In the genomic region with DNA sequence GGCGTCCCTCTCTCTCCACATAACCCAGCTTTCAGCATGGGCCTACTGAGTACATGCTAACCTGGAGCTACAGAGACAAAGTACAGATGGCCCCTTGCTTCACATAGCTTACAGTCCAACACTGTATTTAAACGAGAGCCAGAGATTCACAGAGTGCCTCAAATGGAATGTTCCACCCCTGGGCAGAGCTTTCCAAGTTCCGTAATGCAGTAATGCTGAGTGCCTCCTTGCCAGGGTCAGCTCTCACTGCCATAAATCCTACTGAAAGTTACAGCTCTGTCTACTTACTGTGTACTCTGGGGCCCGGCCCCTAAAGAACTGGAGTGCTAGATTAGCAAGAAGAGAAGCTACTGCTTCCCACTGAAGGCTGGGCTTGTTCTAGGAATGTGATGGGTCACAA, we compare ENCODE assay signal across 13 mouse cellular contexts. TPM values are rescaled to one million over a fixed set of nuclear protein-coding genes. Genes with fewer than 3 reads are reported as not detected.
DNase-seq lines count a peak whose midpoint lies in the region; ATAC-seq and TF ChIP-seq lines count a peak whose summit lies in the region.
"Had no signal": no experiment of that assay in that cellular context is flagged by ENCODE, and none has a peak within 500 bp of the region (broad histone marks: within the 10 kb centered on the region; RNA-seq: fewer than 3 reads in every experiment).

No protein-coding gene starts in this region.

- ATAC-seq in heart, embryonic 13.5 days (ENCODE audit: extremely low read depth, insufficient number of reproducible peaks, low FRiP score, low TSS enrichment) = no peak
- no peak for ATAC-seq in limb, embryonic 14.5 days (ENCODE audit: low FRiP score, low read depth)
- no peak for ATAC-seq in hindbrain, embryonic 16.5 days

- H3K4me3 ChIP-seq in heart, embryonic 13.5 days = no peak overlapping the region
- no peak overlapping the region for H3K4me3 ChIP-seq in limb, embryonic 14.5 days (replicated peaks; ENCODE audit: low read length)
- no peak overlapping the region for H3K4me3 ChIP-seq in hindbrain, embryonic 16.5 days (ENCODE audit: low read length)
- H3K4me3 ChIP-seq: embryonic facial prominence, embryonic 13.5 days; hindbrain, embryonic 12.5 days; layer of hippocampus, adult 2 months had no signal

- peak overlapping the region; percentile 55 for H3K27ac ChIP-seq in heart, embryonic 13.5 days (replicated peaks)
- no peak overlapping the region for H3K27ac ChIP-seq in limb, embryonic 14.5 days (replicated peaks; ENCODE audit: low read depth, low read length)
- H3K27ac ChIP-seq in hindbrain, embryonic 16.5 days (ENCODE audit: low read depth, low read length) = no peak overlapping the region
- H3K27ac ChIP-seq: embryonic facial prominence, embryonic 13.5 days; hindbrain, embryonic 12.5 days; layer of hippocampus, adult 2 months; macrophage had no signal

- no peaks in the 10 kb centered on the region for H3K36me3 ChIP-seq in heart, embryonic 13.5 days
- H3K36me3 ChIP-seq in limb, embryonic 14.5 days (ENCODE audit: control insufficient read depth, insufficient read depth, low read length) = no peaks in the 10 kb centered on the region
- H3K36me3 ChIP-seq in hindbrain, embryonic 16.5 days (ENCODE audit: control insufficient read depth, insufficient read depth, low read length) = no peaks in the 10 kb centered on the region
- H3K36me3 ChIP-seq: embryonic facial prominence, embryonic 13.5 days; hindbrain, embryonic 12.5 days had no signal

- H3K4me2 ChIP-seq in heart, embryonic 13.5 days = no peak overlapping the region
- H3K4me2 ChIP-seq in limb, embryonic 14.5 days (replicated peaks; ENCODE audit: low read depth, low read length, severe bottlenecking) = no peak overlapping the region
- no peak overlapping the region for H3K4me2 ChIP-seq in hindbrain, embryonic 16.5 days (ENCODE audit: low read length)
- H3K4me2 ChIP-seq: embryonic facial prominence, embryonic 13.5 days; hindbrain, embryonic 12.5 days had no signal

- peak; percentile 42 to 59 for DNase-seq in heart, adult 18-20 months
- DNase-seq in heart, postnatal 25 days (ENCODE audit: low spot score) = no peak
- peak; percentile 51 for DNase-seq in adipocyte (ENCODE audit: low spot score)
- peak; percentile 55 for DNase-seq in limb, embryonic 14.5 days (ENCODE audit: low spot score)
- DNase-seq in thymus, postnatal 25 days = no peak
- DNase-seq: cerebellum, adult 11-12 months; right cerebral cortex, adult 18-20 months had no signal

- WGBS in heart, embryonic 13.5 days = 39% methylated on average over 4 of the region's 4 CpGs
- WGBS in limb, embryonic 14.5 days = 35% methylated on average over 4 of the region's 4 CpGs
- 86% methylated on average over 4 of the region's 4 CpGs for WGBS in hindbrain, embryonic 16.5 days

- H3K4me1 ChIP-seq in heart, embryonic 13.5 days = peaks cover 32% of the 10 kb centered on the region
- H3K4me1 ChIP-seq in limb, embryonic 14.5 days (ENCODE audit: control insufficient read depth, insufficient read depth, low read length) = no peaks in the 10 kb centered on the region
- no peaks in the 10 kb centered on the region for H3K4me1 ChIP-seq in hindbrain, embryonic 16.5 days (ENCODE audit: control insufficient read depth, insufficient read depth, low read depth, low read length)

- no peaks in the 10 kb centered on the region for H3K27me3 ChIP-seq in heart, embryonic 13.5 days (replicated peaks)
- no peaks in the 10 kb centered on the region for H3K27me3 ChIP-seq in limb, embryonic 14.5 days (ENCODE audit: control insufficient read depth, insufficient read depth, low read length)
- no peaks in the 10 kb centered on the region for H3K27me3 ChIP-seq in hindbrain, embryonic 16.5 days (replicated peaks; ENCODE audit: control insufficient read depth, insufficient read depth, low read length)
- H3K27me3 ChIP-seq: embryonic facial prominence, embryonic 13.5 days; hindbrain, embryonic 12.5 days had no signal

- intact Hi-C loops in heart, postnatal 25 days (cut with DNase I) = no loop called here

- no peak for TF ChIP-seq POLR2A in limb, embryonic 14.5 days (IDR thresholded peaks at IDR 0.05; ENCODE audit: borderline replicate concordance, extremely low read depth, insufficient read depth, insufficient read length)

- no peak overlapping the region for H3K9ac ChIP-seq in heart, embryonic 13.5 days
- H3K9ac ChIP-seq in limb, embryonic 14.5 days (ENCODE audit: low read depth, low read length, severe bottlenecking) = no peak overlapping the region
- H3K9ac ChIP-seq in hindbrain, embryonic 16.5 days (ENCODE audit: low read depth, low read length) = no peak overlapping the region
- H3K9ac ChIP-seq: embryonic facial prominence, embryonic 13.5 days; hindbrain, embryonic 12.5 days had no signal

- peaks cover 5% of the 10 kb centered on the region; the same call in 1 of the 2 replicates for H3K9me3 ChIP-seq in heart, embryonic 13.5 days
- no peaks in the 10 kb centered on the region for H3K9me3 ChIP-seq in limb, embryonic 14.5 days (ENCODE audit: control insufficient read depth, low read length)
- H3K9me3 ChIP-seq in hindbrain, embryonic 16.5 days (ENCODE audit: control insufficient read depth, low read length) = no peaks in the 10 kb centered on the region
- H3K9me3 ChIP-seq: embryonic facial prominence, embryonic 13.5 days; hindbrain, embryonic 12.5 days had no signal

RNA-seq across cellular contexts. Expression of gene Tenm4, which starts 23.6 kb away (rescaled TPM):
- 1 to 10 TPM; 1.2 to 2.2 TPM for total RNA-seq in heart, adult 18-20 months (2021)
- 1 to 10 TPM; 1.0 to 1.1 TPM for total RNA-seq in heart, postnatal 25 days (2021)
- polyA plus RNA-seq in heart, embryonic 13.5 days (2015; fragmentation: Nextera tagmentation; extraction: Ambion mirVana) = 9.2 and 10.5 TPM in 2 replicates
- polyA plus RNA-seq in limb, embryonic 14.5 days (2012; rRNA removed) = 12.7 and 15.5 TPM in 2 replicates
- polyA plus RNA-seq in limb, embryonic 14.5 days (2014; fragmentation: Nextera tagmentation; extraction: Ambion mirVana) = 37.4 and 41.6 TPM in 2 replicates
- 32.4 and 33.2 TPM in 2 replicates for polyA plus RNA-seq in hindbrain, embryonic 16.5 days (2015; fragmentation: Nextera tagmentation; extraction: Ambion mirVana)

Comparison
In these comparisons a context has a peak if more than half of its experiments do, and no peak if none do; other contexts are left out.
1. DNase-seq: peak in heart, adult 18-20 months (2 of 2), adipocyte (single experiment) and limb, embryonic 14.5 days (single experiment); none in heart, postnatal 25 days (single experiment) and thymus, postnatal 25 days (single experiment).